Comparison of ENCODE assay signal across 9 mouse cellular contexts in genomic region chr7:67619836-67620235, GRCm38 (mm10). TPM values are rescaled to one million over a fixed set of nuclear protein-coding genes. Genes with fewer than 3 reads are reported as not detected.
DNase-seq lines count a peak whose midpoint lies in the region; ATAC-seq and TF ChIP-seq lines count a peak whose summit lies in the region.
"Had no signal": no experiment of that assay in that cellular context is flagged by ENCODE, and none has a peak within 500 bp of the region (broad histone marks: within the 10 kb centered on the region; RNA-seq: fewer than 3 reads in every experiment).

No protein-coding gene starts in this region.

- no peak for ATAC-seq in cerebellum, adult (ENCODE audit: insufficient number of reproducible peaks, low FRiP score, low TSS enrichment)
- ATAC-seq in hindbrain, postnatal 0 days, result 0 out of 2 replicates have a peak, but pooled peaks have one; percentile 66
- no peak for ATAC-seq in hindbrain, embryonic 13.5 days (ENCODE audit: low FRiP score)

- no peaks in the 10 kb centered on the region for H3K4me1 ChIP-seq in hindbrain, postnatal 0 days (ENCODE audit: insufficient read depth, low read length)
- H3K4me1 ChIP-seq in hindbrain, embryonic 13.5 days (replicated peaks), result no peaks in the 10 kb centered on the region

- no peak overlapping the region for H3K9ac ChIP-seq in hindbrain, postnatal 0 days (replicated peaks; ENCODE audit: low read length)
- no peak overlapping the region for H3K9ac ChIP-seq in hindbrain, embryonic 13.5 days

- no peak overlapping the region for H3K27ac ChIP-seq in hindbrain, postnatal 0 days
- no peak overlapping the region for H3K27ac ChIP-seq in hindbrain, embryonic 13.5 days

- peak; percentile 74 for TF ChIP-seq CTCF in hindbrain, postnatal 0 days (IDR thresholded peaks at IDR 0.05; ENCODE audit: low read depth)

- peak; percentile 33 for DNase-seq in cerebellum, adult 9-10 months
- DNase-seq in hindbrain, postnatal 0 days (ENCODE audit: low spot score), result peak; percentile 76
- peak; percentile 37 for DNase-seq in thymus, postnatal 0 days (ENCODE audit: low spot score)
- DNase-seq in thymus, postnatal 10 days (ENCODE audit: low spot score in 2 of 2), result no peak
- no peak for DNase-seq in adrenal gland, postnatal 14 days
- no peak for DNase-seq in kidney, adult 11 months
- DNase-seq: adrenal gland, postnatal 10 days had no signal

- H3K36me3 ChIP-seq in hindbrain, postnatal 0 days (ENCODE audit: insufficient read depth, low read length), result no peaks in the 10 kb centered on the region
- peaks cover 6% of the 10 kb centered on the region; the same call in 1 of the 2 replicates for H3K36me3 ChIP-seq in hindbrain, embryonic 13.5 days

- no peak overlapping the region for H3K4me3 ChIP-seq in hindbrain, postnatal 0 days (ENCODE audit: low read length)
- no peak overlapping the region for H3K4me3 ChIP-seq in hindbrain, embryonic 13.5 days

- WGBS in hindbrain, postnatal 0 days, result 72% methylated on average over 4 of the region's 4 CpGs
- WGBS in hindbrain, embryonic 13.5 days, result 87% methylated on average over 4 of the region's 4 CpGs

- no peaks in the 10 kb centered on the region for H3K9me3 ChIP-seq in hindbrain, postnatal 0 days (ENCODE audit: low read length)
- no peaks in the 10 kb centered on the region for H3K9me3 ChIP-seq in hindbrain, embryonic 13.5 days

- H3K4me2 ChIP-seq in hindbrain, postnatal 0 days (ENCODE audit: low read depth, low read length), result no peak overlapping the region
- H3K4me2 ChIP-seq in hindbrain, embryonic 13.5 days, result no peak overlapping the region

- H3K27me3 ChIP-seq in hindbrain, postnatal 0 days (ENCODE audit: insufficient read depth, low read length), result no peaks in the 10 kb centered on the region
- no peaks in the 10 kb centered on the region for H3K27me3 ChIP-seq in hindbrain, embryonic 13.5 days

RNA-seq across cellular contexts. Expression of gene Lrrc28, which starts 25.2 kb away (rescaled TPM):
- 43.2 and 48.5 TPM in 2 replicates for total RNA-seq in hindbrain, postnatal 0 days (2014; rRNA removed)
- polyA plus RNA-seq in hindbrain, postnatal 0 days (2015; fragmentation: Nextera tagmentation; extraction: Ambion mirVana), result 22.4 and 22.6 TPM in 2 replicates
- polyA plus RNA-seq in hindbrain, embryonic 13.5 days (2015; fragmentation: Nextera tagmentation; extraction: Ambion mirVana), result 32.2 and 33.0 TPM in 2 replicates
- polyA plus RNA-seq in thymus, postnatal 0 days (2015; fragmentation: Nextera tagmentation; extraction: Ambion mirVana), result 23.9 and 24.3 TPM in 2 replicates
- 19.5 and 19.8 TPM in 2 replicates for total RNA-seq in adrenal gland, postnatal 14 days (2021)

RNA-seq across cellular contexts. Expression of gene Ttc23, which starts 27.4 kb away (rescaled TPM):
- 4.3 and 5.3 TPM in 2 replicates for total RNA-seq in hindbrain, postnatal 0 days (2014; rRNA removed)
- 6.2 and 8.2 TPM in 2 replicates for polyA plus RNA-seq in hindbrain, postnatal 0 days (2015; fragmentation: Nextera tagmentation; extraction: Ambion mirVana)
- polyA plus RNA-seq in hindbrain, embryonic 13.5 days (2015; fragmentation: Nextera tagmentation; extraction: Ambion mirVana), result 12.0 and 12.2 TPM in 2 replicates
- polyA plus RNA-seq in thymus, postnatal 0 days (2015; fragmentation: Nextera tagmentation; extraction: Ambion mirVana), result 14.7 and 16.1 TPM in 2 replicates
- total RNA-seq in adrenal gland, postnatal 14 days (2021), result 26.6 and 29.6 TPM in 2 replicates

Comparison
In these comparisons a context has a peak if more than half of its experiments do, and no peak if none do; other contexts are left out.
1. DNase-seq: peak in cerebellum, adult 9-10 months (single experiment), hindbrain, postnatal 0 days (single experiment) and thymus, postnatal 0 days (single experiment); none in thymus, postnatal 10 days (0 of 2), adrenal gland, postnatal 14 days (single experiment) and kidney, adult 11 months (single experiment).